Mouse (Mus musculus) right cerebral cortex, postnatal 14 days (tissue): ENCODE measurements around the gene Cped1.

Experiments used
- DNase-seq: peaks from one replicate; pipeline ENCODE4 v3.0.0; 2022

The Cped1 gene

GRCm38 (mm10) chr6:22000881-22001280, 15.2 kb downstream of the Cped1 start:
- DNase-seq: no peak

- DNase-seq: no peak
Measured at GRCm38 (mm10) chr6:22001284-22001916, 15.7 kb downstream of the Cped1 start.

- no peak for DNase-seq
Measured at GRCm38 (mm10) chr6:22002521-22003199, 16.9 kb downstream of the Cped1 start.

GRCm38 (mm10) chr6:22003200-22003587, 17.5 kb downstream of the Cped1 start:
- DNase-seq: no peak

GRCm38 (mm10) chr6:22003959-22004543, 18.3 kb downstream of the Cped1 start:
- no peak for DNase-seq

GRCm38 (mm10) chr6:22008346-22008745, 22.6 kb downstream of the Cped1 start:
- no peak for DNase-seq

GRCm38 (mm10) chr6:22010258-22010657, 24.5 kb downstream of the Cped1 start:
- DNase-seq: no peak

- DNase-seq: no peak
Measured at GRCm38 (mm10) chr6:22010761-22011281, 25.1 kb downstream of the Cped1 start.

- no peak for DNase-seq
Measured at GRCm38 (mm10) chr6:22011546-22011945, 25.8 kb downstream of the Cped1 start.

GRCm38 (mm10) chr6:22012099-22012498, 26.4 kb downstream of the Cped1 start:
- DNase-seq: no peak

GRCm38 (mm10) chr6:22012501-22012900, 26.8 kb downstream of the Cped1 start:
- no peak for DNase-seq

GRCm38 (mm10) chr6:22013394-22013793, 27.7 kb downstream of the Cped1 start:
- DNase-seq: no peak

GRCm38 (mm10) chr6:22014291-22014911, 28.7 kb downstream of the Cped1 start:
- no peak for DNase-seq

- no peak for DNase-seq
Measured at GRCm38 (mm10) chr6:22017631-22018030, 31.9 kb downstream of the Cped1 start.

GRCm38 (mm10) chr6:22018768-22019445, 33.2 kb downstream of the Cped1 start:
- no peak for DNase-seq

- DNase-seq: no peak
Measured at GRCm38 (mm10) chr6:22019637-22020036, 33.9 kb downstream of the Cped1 start.

GRCm38 (mm10) chr6:22020696-22021095, 35.0 kb downstream of the Cped1 start:
- no peak for DNase-seq

- no peak for DNase-seq
Measured at GRCm38 (mm10) chr6:22021315-22021714, 35.6 kb downstream of the Cped1 start.

- no peak for DNase-seq
Measured at GRCm38 (mm10) chr6:22024168-22024567, 38.5 kb downstream of the Cped1 start.

- DNase-seq: no peak
Measured at GRCm38 (mm10) chr6:22025584-22026357, 40.1 kb downstream of the Cped1 start.

- no peak for DNase-seq
Measured at GRCm38 (mm10) chr6:22026358-22026673, 40.6 kb downstream of the Cped1 start.
